Mouse (Mus musculus) embryonic fibroblast, embryonic 13.5 days (primary cell): Measurements from ENCODE around the gene Cdkal1.

Source experiments
- CTCF ChIP-seq: IDR thresholded peaks from 2 replicates; pipeline ENCODE4 v1.5.1; 2011; ENCODE audit warnings: mild to moderate bottlenecking, control low read depth, low read length, moderate library complexity, borderline replicate concordance; ENCODE audit not compliant: insufficient read depth
- POLR2A ChIP-seq: IDR thresholded peaks from 2 replicates; pipeline ENCODE4 v1.6.1; 2011; ENCODE audit warnings: low read depth, mild to moderate bottlenecking, control low read depth, low read length, moderate library complexity

DNA sequence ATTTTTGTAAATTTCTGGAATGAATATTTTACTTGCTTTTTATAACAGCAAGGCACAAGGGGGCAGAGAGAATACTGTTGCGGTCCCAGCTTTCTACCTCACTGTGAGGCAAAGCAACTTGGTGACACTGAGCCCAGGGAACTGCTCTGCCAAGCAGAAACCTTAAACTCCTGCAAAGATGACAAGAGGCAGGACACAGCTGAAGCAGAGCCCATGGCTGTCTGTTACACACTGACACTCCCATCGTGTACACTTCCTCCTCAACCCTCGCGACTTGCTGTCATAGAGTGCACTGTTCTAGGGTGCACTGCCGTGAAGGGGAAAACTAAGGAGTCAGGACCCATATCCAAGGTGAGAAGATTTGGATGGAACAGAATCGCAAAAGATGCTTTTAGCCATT lies 393.2 kb downstream of the Cdkal1 start:
- TF ChIP-seq POLR2A (no peak), CTCF (no peak)
